Mouse (Mus musculus): Measurements from ENCODE around the gene Tmed1. TPM values are rescaled to one million over a fixed set of nuclear protein-coding genes. Genes with fewer than 3 reads are reported as not detected.
"Not testable (repeated sequence)": the region's sequence is repeated elsewhere in the genome, so short reads cannot be mapped to it uniquely, and the experiment has no call there.

The Tmed1 gene
- total RNA-seq, 4 experiments from 2014 or later = 46.5 to 51.3 (median 48.9) TPM

DNA sequence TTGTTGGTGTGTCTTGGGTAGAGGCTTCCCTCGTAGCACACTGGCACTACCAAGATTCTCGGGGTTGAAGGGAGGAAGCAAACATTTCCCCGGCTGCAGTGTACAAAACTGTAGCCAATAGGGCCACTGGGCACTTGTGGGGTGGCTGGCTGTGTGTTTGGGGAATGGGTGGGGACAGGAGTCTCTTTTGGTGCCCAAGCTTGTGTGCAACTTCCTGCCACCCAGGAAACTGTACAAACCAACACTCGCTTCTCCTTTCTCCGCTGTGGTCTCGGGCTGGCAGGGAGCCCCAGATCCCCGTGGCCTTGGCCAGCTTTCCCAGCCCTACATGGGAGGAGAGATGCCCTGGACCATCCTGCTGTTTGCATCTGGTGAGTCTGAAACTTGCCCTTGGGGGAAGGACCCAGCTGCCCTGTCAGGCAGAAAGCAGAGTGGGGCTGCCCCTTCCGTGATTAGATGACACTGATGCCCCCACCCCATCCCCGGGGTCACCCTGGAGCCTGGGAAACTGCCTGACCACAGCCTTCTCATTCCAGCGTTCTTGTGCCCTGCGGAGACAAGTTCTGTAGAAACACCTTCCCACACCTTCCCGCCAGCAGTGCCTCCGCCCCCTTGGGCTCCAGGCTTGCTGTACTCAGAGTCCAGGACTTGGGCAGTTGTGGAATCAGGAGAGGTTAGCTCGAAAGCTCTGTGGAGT, 16.0 kb upstream of the Tmed1 start, which contains the start of gene AB124611:
TSS of gene AB124611 (plus strand) at position 240 of the 697 bp plus-strand sequence.
- peak; percentile 44 for DNase-seq (ENCODE audit: low spot score)

DNA sequence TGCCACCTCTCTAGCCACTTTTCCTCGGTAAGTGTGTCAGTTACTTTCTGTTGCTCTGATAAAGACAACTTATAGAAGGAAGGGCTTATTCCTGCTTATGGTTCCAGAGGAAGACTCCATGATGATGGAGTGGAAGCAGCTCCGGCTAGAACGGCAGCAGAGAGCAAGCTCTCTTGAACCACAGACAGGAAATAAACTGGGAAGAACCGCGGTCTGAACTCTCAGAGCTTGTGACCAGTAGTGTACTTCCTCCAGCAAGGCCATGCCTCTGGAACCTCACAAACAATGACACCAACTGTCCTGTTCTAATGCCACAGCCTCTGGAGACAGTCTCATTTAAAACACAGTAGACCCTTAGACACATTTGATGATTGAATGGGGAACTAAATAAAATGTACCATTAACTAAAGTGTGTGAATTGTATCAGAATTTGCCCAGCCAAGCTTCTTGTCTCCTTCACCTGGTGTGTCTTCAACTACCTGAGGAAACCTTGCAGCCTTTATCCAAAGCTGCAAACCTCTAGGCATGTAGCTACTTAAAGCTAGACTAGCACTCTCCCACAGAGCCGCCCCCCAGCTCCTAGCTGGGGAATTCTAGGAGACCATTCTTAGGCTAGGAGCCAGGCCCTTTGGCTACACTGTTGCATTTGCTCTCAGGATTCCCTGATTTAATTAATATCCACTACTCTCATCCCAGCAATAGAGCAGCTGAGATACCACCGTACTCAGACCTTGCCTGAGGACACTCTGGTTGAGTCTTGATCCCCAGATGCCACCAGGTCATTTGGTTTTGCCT, 15.3 kb upstream of the Tmed1 start:
- DNase-seq (ENCODE audit: low spot score) = peak; percentile 30

DNA sequence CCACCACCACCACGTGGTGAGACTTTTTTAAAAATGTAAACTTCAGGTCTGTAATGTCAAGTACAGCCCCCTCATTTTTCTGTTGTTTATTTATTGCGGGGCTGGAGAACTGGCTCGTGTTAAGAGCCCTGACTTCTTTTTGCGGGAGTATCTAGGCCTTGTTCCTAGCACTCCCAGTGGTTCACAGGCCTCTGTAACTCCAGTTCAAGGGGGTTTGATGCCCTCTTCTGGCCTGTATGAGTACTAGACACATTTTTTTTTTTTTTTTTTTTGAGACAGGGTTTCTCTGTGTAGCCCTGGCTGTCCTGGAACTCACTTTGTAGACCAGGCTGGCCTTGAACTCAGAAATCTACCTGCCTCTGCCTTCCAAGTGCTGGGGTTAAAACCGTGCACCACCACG, 8.6 kb upstream of the Tmed1 start:
- not testable (repeated sequence) for DNase-seq (ENCODE audit: low spot score)

DNA sequence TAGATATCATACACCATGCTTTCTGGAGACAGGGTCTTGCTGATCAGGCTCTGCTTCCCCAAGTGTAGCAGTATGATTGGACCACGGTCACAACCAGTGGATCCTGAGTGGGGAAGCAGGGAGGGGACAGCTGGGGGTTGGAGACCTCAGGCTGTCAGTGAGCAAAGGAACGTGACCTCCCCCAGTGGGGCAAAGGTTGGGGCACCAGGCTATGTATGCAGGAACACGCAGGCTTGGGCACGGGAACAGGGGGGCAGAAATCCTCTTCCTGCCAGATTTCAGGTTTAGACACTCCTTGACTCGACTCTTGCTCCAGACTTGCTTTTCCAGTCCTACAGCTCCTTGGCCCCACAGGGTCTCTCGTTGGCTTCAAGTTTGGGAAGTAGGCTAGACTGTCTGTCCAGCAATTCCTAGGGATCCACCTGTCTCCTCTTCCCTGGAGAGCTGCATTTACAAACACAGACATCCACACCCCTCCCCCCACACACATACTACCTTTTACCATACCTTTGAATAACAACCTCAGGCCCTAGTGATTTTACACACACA, 8.0 kb upstream of the Tmed1 start:
- no peak for DNase-seq (ENCODE audit: low spot score)

DNA sequence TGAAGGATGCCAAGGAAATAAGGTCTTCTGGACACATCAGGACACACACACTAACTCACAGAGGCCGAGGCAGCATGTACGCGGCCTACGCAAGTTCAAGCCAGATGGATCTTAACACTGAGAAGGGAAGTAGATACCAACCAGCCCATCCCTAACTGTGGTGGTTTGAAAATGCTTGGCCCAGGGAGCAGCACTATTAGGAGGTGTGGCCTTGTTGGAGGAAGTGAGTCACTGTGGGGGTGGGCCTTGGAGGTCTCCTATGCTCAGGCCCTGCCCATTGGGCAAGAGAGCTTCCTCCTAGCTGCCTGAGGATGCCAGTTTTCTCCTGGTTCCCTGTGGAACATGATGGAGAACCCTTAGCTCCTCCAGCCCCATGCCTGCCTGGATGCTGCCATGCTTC, 3.4 kb upstream of the Tmed1 start:
- no peak for DNase-seq (ENCODE audit: low spot score)

DNA sequence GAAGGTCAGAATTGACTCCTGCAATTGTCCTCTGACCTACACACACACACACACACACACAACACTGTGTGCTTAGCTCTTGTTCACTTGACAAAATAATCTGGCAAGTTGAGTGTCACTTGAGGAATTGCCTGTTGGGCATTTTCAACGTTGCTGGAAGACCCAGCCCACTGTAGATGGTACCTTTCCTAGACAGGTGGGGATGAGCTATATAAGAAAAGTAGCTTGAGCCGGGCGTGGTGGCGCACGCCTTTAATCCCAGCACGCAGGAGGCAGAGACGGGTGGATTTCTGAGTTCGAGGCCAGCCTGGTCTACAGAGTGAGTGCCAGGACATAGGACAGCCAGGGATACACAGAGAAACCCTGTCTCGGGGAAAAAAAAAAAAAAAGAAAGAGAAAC, 1.0 kb upstream of the Tmed1 start:
- DNase-seq (ENCODE audit: low spot score) = no peak

DNA sequence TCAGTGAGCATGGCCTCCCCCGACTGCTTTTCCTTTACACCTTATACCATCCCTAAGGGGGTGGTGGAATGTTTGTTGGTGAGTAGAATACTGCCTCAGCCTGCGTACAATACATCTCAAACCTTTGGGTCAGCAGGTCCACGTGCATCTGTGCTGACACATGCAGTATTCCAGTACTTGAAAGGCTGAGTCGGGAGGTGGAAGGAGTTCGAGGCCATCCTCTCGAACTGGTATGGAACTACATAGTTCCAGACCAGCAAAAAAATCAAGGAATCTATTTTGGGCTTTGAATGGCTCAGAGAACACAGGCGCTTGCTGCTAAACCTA, 600 bp upstream of the Tmed1 start:
- DNase-seq (ENCODE audit: low spot score) = no peak

DNA sequence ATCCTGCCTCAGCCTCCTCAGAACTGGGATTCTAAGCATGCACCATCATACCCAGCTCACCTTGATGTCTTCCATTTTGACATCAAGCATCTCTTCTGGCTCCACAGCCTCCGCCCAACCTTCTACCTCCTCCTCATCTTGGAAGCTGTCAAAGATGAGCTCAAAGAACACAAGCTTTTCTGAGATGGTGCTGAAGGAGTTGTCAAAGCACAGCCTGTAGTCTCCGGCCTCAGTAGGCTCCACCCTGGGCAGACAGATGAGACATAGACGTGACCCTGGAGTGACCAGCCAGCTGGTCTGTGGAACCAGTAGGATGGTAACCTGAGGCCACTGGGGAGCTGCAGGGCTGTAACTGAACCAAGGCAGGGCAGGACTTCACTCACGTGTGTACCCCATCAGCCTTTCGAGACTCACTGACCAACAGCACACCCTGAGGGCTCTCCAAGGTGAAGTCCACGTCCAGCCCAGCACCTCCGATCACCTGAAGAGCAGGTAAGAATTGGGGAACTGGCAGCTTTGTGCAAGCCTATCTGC, 1.1 kb downstream of the Tmed1 start:
- no peak for DNase-seq (ENCODE audit: low spot score)

DNA sequence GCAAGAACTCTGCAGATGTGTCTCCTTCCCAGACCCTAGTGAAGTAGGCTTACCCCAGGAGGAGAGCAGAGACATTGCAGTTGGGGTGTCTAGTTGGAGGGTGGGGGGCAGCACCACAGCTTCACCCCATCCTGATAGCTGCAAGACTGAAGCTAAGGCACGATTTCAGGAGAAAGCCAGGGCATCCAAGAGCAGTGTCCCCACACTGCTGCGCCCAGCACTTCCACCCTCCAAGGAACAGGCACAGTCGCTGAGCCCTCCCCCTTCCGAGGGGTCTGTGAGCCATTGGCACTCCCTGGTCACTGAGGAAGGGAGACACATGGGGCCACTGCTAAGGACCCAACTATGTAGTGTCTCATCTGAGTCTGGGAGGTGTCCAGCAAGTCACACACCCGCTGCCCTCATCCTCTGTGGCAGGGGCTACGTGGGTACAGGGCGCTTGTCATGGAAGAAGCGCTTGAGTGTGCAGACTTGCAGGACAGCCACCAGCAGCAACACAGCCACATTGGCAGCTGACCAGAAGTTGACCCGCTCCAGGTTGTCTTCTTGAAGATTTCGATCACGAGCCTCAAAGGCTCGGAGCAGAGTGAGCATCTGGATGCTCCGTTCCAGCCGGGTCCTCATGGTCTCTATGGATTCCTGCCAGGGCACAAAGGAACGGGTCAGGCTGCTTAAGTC, 2.2 kb downstream of the Tmed1 start:
- DNase-seq (ENCODE audit: low spot score) = no peak

DNA sequence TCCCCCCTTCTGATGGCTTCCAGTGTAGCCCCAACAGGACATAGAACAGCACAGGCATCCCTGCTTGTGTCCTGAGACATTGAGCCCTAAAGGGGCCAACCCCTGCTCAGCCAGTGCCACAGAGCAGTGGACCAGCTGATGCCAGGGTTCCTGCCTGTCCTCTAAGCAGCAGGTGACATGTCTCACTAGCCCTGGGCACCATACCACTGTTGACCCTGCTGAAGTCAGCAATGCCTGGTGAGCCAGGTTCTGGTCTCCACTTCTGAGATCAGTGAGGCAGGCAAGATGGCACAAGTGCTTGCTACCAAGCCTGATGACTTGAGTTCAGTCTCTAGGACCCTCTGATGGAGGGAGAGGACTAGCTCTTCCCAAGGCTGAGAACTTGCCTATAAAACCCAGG, 4.3 kb downstream of the Tmed1 start:
- no peak for DNase-seq (ENCODE audit: low spot score)

DNA sequence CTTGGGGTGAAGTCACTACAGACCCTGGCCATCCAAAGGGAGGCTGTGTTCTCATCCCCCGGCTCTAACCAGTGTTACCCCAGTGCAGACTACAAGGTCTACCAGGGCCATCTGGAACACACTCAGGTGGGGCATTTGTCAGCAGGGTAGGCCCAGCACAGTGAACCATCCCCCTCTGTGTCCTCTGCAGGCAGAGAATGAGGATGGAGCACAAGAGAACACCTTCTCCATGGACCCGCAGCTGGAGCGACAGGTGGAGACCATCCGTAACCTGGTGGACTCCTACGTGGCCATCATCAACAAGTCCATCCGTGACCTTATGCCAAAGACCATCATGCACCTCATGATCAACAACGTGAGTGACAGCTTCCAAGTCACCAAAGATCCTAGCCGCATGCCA, 6.7 kb downstream of the Tmed1 start:
- no peak for DNase-seq (ENCODE audit: low spot score)

DNA sequence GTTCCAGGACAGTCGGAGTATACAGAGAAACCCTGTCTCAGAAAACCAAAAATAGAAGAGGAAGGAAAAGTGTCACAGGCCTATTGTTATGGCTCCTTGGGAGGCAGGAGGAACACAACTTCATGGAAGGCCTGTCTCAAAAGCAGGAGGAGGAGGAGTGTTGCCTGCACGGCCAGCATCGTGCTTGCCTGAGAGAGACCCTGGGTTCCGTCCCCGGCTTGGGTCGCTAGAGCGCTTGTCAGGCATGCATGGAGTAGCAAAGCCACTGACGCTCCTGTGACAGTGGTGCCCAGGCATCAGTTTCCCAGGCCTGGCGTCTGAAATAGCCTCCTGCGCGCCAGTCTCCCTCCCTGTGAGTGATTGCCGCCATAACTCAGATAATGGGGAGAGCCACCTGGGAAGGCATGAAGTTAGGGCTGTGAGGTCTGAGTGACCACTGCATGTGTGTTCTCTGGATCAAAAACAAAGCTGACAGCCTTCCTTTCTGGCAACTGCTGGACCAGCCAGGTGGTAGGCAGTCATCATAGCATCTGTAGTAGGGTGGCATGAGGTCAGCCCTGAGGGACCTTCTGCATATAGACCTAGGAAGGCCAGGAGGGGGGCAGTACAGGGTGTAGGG, 11.7 kb downstream of the Tmed1 start:
- DNase-seq (ENCODE audit: low spot score) = no peak

DNA sequence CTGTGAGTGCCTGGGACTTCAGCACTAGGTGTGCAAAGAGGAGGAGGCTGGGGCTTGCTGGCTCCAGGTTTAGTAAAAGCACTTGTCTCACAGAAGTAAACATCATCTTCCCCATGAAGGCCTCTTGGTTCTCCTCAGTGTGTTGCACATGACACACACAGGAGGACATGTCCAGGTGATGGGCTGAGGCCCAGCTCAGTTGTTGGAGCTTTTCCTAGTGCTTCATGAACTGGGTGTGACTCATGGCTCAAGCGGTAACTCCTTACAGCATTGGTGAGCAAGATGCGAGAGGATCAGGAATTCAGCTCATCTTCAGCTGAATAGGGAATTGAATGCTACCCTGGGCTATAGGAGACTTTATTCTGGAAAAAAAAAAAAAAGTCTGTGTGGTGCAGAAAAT, 12.4 kb downstream of the Tmed1 start:
- DNase-seq (ENCODE audit: low spot score) = no peak

DNA sequence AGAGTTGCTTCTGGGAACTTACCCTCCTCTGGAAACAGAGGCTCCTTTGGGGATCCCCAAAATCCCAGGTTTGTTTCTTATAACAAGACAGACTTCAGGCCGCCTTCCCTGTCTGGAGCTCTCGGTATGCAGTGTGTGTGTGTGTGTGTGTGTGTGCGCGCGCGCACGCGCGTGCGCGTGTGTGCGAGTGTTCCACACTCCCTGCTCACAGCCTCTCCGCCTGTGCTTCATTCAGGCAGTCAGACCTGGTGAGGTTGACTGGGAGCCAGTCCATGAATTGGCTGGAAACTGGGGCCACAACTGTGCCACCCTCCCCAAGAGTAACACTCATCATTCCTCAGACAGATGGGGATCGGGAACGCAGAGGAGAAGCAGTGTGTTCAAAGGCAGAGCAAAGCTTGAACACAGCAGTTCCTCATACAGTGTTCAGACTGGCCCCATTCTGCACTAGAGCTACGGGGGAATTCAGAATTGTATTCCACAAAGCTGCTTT, 13.0 kb downstream of the Tmed1 start:
- no peak for DNase-seq (ENCODE audit: low spot score)

DNA sequence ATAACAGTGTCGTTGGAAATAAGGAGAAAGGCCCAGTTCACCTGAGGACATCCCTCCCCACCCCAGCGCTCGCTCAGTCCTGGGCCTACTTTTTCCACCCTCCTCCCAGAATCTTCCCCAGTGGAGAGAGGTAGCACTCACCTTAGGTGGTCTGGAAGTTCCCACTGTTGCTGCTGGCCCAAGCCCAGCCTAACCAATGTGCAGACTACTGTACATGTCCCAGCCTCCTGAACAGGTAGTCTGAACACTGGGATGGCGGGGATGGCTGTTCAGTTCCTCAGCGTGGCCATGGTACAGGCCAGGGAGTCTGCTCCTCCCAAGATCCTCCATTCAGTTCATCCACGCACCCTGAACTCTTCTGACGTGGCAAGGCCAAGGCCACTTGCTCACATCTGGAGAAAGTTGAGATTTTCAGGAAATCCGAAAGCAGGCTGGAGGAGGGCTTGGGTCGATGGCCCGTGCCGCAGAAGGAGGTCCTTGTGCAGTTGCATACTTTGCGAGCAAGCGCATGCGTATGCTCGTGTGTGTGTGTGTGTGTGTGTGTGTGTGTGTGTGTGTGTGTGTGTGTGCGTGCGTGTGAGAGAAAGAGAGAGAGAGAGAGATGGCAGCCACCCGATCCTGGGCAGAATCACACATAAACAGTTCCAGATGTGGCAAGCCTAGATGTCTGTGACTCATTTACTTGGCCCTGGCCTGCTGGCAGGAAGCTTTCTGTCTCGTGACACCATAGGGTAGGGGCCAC, 13.6 kb downstream of the Tmed1 start:
- no peak for DNase-seq (ENCODE audit: low spot score)

DNA sequence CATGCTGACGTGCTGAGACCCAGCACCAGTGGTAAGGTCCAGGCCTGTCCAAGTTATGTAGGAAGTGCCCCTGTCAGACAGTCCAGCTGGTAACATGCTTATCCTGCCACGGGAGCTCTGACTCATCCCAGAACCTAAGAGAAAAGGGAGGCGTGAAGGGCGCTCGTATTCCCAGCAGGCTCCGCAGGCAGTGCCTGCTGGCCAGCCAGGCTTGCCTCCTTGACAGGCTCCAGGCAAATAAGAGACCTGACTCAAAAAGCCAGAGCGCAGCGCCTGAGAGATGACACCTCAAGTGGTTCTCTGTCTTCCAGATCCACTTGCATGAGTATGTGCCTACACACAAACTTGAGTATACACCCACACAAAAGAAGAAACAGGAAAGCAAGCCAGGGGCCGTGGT, 15.3 kb downstream of the Tmed1 start:
- DNase-seq (ENCODE audit: low spot score) = no peak

DNA sequence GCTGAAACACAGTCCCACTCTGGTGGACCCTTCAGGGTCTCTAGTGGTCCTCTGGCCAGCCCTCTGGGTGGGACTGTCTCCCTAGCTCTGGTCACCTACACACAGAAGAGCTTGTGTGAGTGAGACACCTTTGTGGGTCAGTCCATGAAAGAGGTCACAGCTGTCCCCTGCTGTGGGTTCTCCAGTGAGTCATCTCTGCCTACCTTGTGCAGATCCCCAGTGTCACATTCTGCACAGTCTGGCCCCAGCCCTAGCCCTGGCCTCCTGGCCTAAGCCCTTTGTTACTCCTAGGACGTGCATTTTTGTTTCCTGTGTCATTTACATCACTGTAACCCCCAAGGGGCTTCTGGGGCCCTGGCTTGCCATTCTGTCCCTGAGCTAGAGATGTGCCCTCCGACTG, 16.1 kb downstream of the Tmed1 start:
- no peak for DNase-seq (ENCODE audit: low spot score)

DNA sequence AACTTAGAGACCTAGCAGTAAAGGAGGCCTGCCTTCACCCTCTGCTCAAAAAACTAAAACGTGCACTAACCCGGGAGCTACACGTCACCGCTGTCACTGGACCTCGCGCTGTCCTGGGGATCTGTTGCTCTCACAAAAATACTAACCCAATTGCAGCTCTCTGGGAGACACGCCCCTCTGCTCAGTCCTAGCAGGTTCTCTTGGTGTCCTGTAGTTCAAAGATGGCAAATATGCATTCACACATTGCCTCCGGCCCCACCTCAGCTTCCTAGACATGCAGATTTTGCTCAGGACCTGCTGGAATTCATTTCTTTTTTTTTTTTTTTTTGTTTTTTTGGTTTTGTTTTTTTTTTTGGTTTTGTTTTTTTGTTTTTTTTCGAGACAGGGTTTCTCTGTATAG, 19.4 kb downstream of the Tmed1 start:
- no peak for DNase-seq (ENCODE audit: low spot score)

DNA sequence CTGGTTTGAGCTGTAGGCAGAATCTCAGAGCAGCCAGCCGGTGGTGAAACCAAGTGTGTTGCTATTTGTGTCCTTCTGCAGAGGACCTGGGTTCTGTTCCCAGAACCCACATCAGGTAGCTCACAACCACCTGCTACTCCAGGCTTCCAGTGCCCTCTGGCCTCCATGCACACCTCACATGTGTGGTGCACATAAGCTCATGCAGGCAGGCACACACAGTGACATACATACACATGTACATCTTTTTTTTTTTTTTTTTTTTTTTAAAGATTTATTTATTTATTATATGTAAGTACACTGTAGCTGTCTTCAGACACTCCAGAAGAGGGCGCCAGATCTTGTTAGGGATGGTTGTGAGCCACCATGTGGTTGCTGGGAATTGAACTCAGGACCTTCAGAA, 21.8 kb downstream of the Tmed1 start:
- not testable (repeated sequence) for DNase-seq (ENCODE audit: low spot score)

DNA sequence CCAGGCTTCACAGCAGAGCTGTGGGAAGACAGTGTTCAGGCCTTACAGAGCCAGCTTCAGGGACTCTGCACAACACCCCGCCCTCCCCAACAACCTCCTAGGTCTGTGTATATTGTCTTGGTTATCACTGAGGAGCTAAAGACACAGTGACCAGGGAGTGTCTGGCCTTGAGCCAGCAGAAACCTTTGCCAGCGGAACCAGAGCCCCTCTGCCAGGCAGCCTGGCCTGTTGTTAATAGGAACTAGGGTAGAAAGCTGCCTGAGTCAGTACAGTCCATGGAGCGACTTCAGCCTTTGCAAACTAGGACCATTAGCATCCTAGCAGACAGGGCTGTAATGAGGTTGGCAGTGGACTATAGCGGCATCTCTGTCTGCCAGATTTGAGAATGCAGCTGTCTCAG, 26.0 kb downstream of the Tmed1 start:
- DNase-seq (ENCODE audit: low spot score) = no peak

DNA sequence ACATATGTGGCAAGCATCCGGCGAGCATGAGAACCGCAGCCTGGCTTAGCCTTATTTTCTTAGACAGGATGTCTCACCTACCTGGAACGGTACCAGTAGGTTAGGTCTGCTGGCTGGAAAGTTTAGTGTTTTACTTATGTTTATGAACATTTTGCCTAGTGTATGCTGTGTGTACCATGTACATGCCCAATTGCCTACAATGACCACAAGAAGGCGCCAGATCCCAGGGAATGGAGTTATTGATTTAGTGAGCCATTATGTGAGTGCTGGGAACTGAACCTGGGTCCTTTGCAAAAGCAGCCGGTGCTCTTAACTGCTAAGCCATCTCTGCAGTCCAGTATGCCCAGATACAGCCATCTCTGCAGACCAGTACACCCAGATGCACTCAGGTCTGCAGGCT, 32.3 kb downstream of the Tmed1 start:
- no peak for DNase-seq (ENCODE audit: low spot score)
